Mouse (Mus musculus): Measurements from ENCODE around the gene Ntrk2. TPM values are rescaled to one million over a fixed set of nuclear protein-coding genes. Genes with fewer than 3 reads are reported as not detected.

Gene Ntrk2
- 53.6 and 65.9 TPM in 2 replicates for polyA plus RNA-seq (2012; rRNA removed)

GRCm38 (mm10) chr13:58806397-58806892 lies at the start of gene Ntrk2:
Gene Ntrk2 (plus strand): TSS chr13:58806569.
- DNase-seq (ENCODE audit: low read depth) = no peak

- DNase-seq (ENCODE audit: low read depth) = no peak
Measured at GRCm38 (mm10) chr13:58761003-58761630, 45.3 kb upstream of the Ntrk2 start.

GRCm38 (mm10) chr13:58768258-58768657 lies 38.1 kb upstream of the Ntrk2 start:
- no peak for DNase-seq (ENCODE audit: low read depth)

GRCm38 (mm10) chr13:58769438-58769837 lies 36.9 kb upstream of the Ntrk2 start:
- no peak for DNase-seq (ENCODE audit: low read depth)

- DNase-seq (ENCODE audit: low read depth) = no peak
Measured at GRCm38 (mm10) chr13:58779261-58779660, 27.1 kb upstream of the Ntrk2 start.

- DNase-seq (ENCODE audit: low read depth) = no peak
Measured at GRCm38 (mm10) chr13:58786476-58786875, 19.9 kb upstream of the Ntrk2 start.

- DNase-seq (ENCODE audit: low read depth) = no peak
Measured at GRCm38 (mm10) chr13:58790741-58791140, 15.6 kb upstream of the Ntrk2 start.

GRCm38 (mm10) chr13:58797386-58797785 lies 9.0 kb upstream of the Ntrk2 start:
- no peak for DNase-seq (ENCODE audit: low read depth)

GRCm38 (mm10) chr13:58801291-58801690 lies 5.1 kb upstream of the Ntrk2 start:
- DNase-seq (ENCODE audit: low read depth) = no peak

- DNase-seq (ENCODE audit: low read depth) = no peak
Measured at GRCm38 (mm10) chr13:58803882-58804281, 2.5 kb upstream of the Ntrk2 start.

GRCm38 (mm10) chr13:58805833-58806232 lies 536 bp upstream of the Ntrk2 start:
- DNase-seq (ENCODE audit: low read depth) = no peak

- no peak for DNase-seq (ENCODE audit: low read depth)
Measured at GRCm38 (mm10) chr13:58806896-58807628, 693 bp downstream of the Ntrk2 start.

- no peak for DNase-seq (ENCODE audit: low read depth)
Measured at GRCm38 (mm10) chr13:58807629-58808363, 1.4 kb downstream of the Ntrk2 start.

- DNase-seq (ENCODE audit: low read depth) = no peak
Measured at GRCm38 (mm10) chr13:58808381-58808821, 2.0 kb downstream of the Ntrk2 start.

GRCm38 (mm10) chr13:58809930-58810329 lies 3.6 kb downstream of the Ntrk2 start:
- no peak for DNase-seq (ENCODE audit: low read depth)

- no peak for DNase-seq (ENCODE audit: low read depth)
Measured at GRCm38 (mm10) chr13:58824752-58825151, 18.4 kb downstream of the Ntrk2 start.

- DNase-seq (ENCODE audit: low read depth) = no peak
Measured at GRCm38 (mm10) chr13:58826356-58827197, 20.2 kb downstream of the Ntrk2 start.

- DNase-seq (ENCODE audit: low read depth) = no peak
Measured at GRCm38 (mm10) chr13:58831999-58832398, 25.6 kb downstream of the Ntrk2 start.

GRCm38 (mm10) chr13:58834726-58835125 lies 28.4 kb downstream of the Ntrk2 start:
- DNase-seq (ENCODE audit: low read depth) = no peak

GRCm38 (mm10) chr13:58836891-58837290 lies 30.5 kb downstream of the Ntrk2 start:
- no peak for DNase-seq (ENCODE audit: low read depth)

GRCm38 (mm10) chr13:58838110-58838509 lies 31.7 kb downstream of the Ntrk2 start:
- no peak for DNase-seq (ENCODE audit: low read depth)
